Mouse (Mus musculus) heart, embryonic 11.5 days (tissue): ENCODE results near the gene Letm1. TPM values are rescaled to one million over a fixed set of nuclear protein-coding genes. Genes with fewer than 3 reads are reported as not detected.

ENCODE experiments used
- ATAC-seq: fragments of 200-750 bp; cut with Nextera tagmentation; replicated peaks from 2 replicates; pipeline ENCODE4 v1.8.0; 2017; ENCODE audit warnings: moderate library complexity; ENCODE audit not compliant: insufficient number of reproducible peaks, low FRiP score, low TSS enrichment
- H3K27ac ChIP-seq: fragments of 300-500 bp; sonication (generic); 2 replicates; pipeline ENCODE4 v1.5.1; 2014; ENCODE audit warnings: mild to moderate bottlenecking, low read depth, low read length
- H3K27me3 ChIP-seq: fragments of 300-500 bp; sonication (generic); 2 replicates; pipeline ENCODE4 v1.6.1; 2014; ENCODE audit warnings: mild to moderate bottlenecking, low read length, mixed read lengths; ENCODE audit not compliant: control insufficient read depth, insufficient read depth
- H3K36me3 ChIP-seq: fragments of 300-500 bp; sonication (generic); 2 replicates; pipeline ENCODE4 v1.6.1; 2014; ENCODE audit warnings: mild to moderate bottlenecking, low read length, moderate library complexity, mixed read lengths; ENCODE audit not compliant: control insufficient read depth, insufficient read depth
- H3K4me1 ChIP-seq: fragments of 300-500 bp; sonication (generic); 2 replicates; pipeline ENCODE4 v1.6.1; 2014; ENCODE audit warnings: low read length; ENCODE audit not compliant: control insufficient read depth, insufficient read depth
- H3K4me2 ChIP-seq: fragments of 300-500 bp; sonication (generic); 2 replicates; pipeline ENCODE4 v1.6.1; 2014; ENCODE audit warnings: mild to moderate bottlenecking, moderate library complexity
- H3K4me3 ChIP-seq: fragments of 300-500 bp; sonication (generic); 2 replicates; pipeline ENCODE4 v1.5.1; 2014; ENCODE audit warnings: low read depth, low read length
- H3K9ac ChIP-seq: fragments of 300-500 bp; sonication (generic); 2 replicates; pipeline ENCODE4 v1.6.1; 2014; ENCODE audit warnings: mild to moderate bottlenecking, low read depth, low read length, moderate library complexity
- H3K9me3 ChIP-seq: fragments of 300-500 bp; sonication (generic); replicated peaks from 2 replicates; pipeline ENCODE4 v1.6.1; 2016; ENCODE audit warnings: low read length; ENCODE audit not compliant: control insufficient read depth
- WGBS: fragments of 180-500 bp; shearing (Covaris S2); extraction: QIAGEN DNeasy Blood & Tissue Kit; methylation state at CpG from one replicate; pipeline ENCODE4 v1.1.7; 2014; ENCODE audit not compliant: insufficient replicate concordance; 5-methylcytosine and 5-hydroxymethylcytosine counted together
- polyA plus RNA-seq: library from polyadenylated mRNA; unstranded; fragments of >200 nt; fragmentation: Nextera tagmentation; extraction: Ambion mirVana; gene quantifications from 2 replicates; pipeline ENCODE4 v1.2.1, GENCODE M21; 2014

The Letm1 gene
- polyA plus RNA-seq, 1 experiment from 2014 or later: 40.3 TPM

- Histone ChIP-seq H3K36me3 (peaks cover 7% of the 10 kb centered on the region), H3K9ac (peak overlapping the region; percentile 87), H3K4me2 (peak overlapping the region; percentile 89), H3K4me3 (peak overlapping the region; percentile 89), H3K27me3 (no peaks in the 10 kb centered on the region), H3K4me1 (peaks cover 12% of the 10 kb centered on the region), H3K9me3 (no peaks in the 10 kb centered on the region), H3K27ac (peak overlapping the region; percentile 88)
- ATAC-seq: 0 out of 2 replicates have a peak, but pooled peaks have one; percentile 24
- 5% methylated on average over 11 of the region's 11 CpGs for WGBS
Measured at GRCm38 (mm10) chr5:33781964-33782344, 663 bp downstream of the Letm1 start.

DNA sequence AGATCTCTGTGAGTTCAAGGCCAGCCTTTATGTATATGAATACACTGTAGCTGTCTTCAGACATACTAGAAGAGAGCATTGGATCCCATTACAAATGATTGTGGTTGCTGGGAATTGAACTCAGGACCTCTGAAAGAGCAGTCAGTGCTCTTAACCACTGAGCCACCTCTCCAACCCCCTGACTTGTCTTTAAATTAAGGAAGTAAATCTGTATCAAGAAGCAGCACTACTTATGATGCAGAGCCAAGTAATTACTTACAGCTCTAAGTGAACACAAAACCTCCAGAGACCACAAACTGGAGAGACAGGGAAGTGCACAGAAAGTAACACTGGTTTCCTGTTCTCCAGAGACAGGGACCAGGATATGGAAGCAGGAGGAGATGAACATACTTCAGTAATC, 5.4 kb downstream of the Letm1 start:
- H3K27ac ChIP-seq: no peak overlapping the region
- no peak for ATAC-seq
- H3K4me1 ChIP-seq: peaks cover 8% of the 10 kb centered on the region
- peaks cover 7% of the 10 kb centered on the region for H3K36me3 ChIP-seq
- H3K27me3 ChIP-seq: no peaks in the 10 kb centered on the region
- H3K4me3 ChIP-seq: no peak overlapping the region
- no peak overlapping the region for H3K9ac ChIP-seq
- H3K4me2 ChIP-seq: no peak overlapping the region
- H3K9me3 ChIP-seq: no peaks in the 10 kb centered on the region

DNA sequence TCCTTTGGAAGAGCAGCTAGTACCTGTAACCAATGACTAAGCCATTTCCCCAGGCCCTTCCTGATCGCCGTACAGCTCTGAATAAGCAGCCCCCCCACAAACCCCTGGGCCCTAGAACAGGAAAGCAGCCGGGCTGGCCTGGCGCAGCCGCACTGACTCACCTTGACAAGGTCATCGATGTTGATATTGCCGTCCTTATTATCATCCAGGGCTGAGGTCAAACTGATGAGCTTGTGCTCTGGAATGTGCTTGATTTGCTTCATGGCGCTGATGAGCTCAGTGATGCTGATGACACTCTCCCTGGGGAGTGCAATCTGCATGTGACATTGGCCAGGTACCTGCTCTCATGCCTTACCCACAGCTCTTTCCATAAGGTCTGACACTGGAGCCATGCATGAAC, 39.1 kb downstream of the Letm1 start:
- 61% methylated on average over 8 of the region's 8 CpGs for WGBS
- Histone ChIP-seq H3K36me3 (peaks cover 26% of the 10 kb centered on the region), H3K27me3 (no peaks in the 10 kb centered on the region), H3K9me3 (no peaks in the 10 kb centered on the region), H3K27ac (0 out of 2 replicates have a peak overlapping the region, but pooled peaks have one; percentile 7), H3K4me2 (no peak overlapping the region), H3K4me3 (no peak overlapping the region), H3K4me1 (peaks cover 4% of the 10 kb centered on the region; the same call in 1 of the 2 replicates), H3K9ac (no peak overlapping the region)
- ATAC-seq: no peak

DNA sequence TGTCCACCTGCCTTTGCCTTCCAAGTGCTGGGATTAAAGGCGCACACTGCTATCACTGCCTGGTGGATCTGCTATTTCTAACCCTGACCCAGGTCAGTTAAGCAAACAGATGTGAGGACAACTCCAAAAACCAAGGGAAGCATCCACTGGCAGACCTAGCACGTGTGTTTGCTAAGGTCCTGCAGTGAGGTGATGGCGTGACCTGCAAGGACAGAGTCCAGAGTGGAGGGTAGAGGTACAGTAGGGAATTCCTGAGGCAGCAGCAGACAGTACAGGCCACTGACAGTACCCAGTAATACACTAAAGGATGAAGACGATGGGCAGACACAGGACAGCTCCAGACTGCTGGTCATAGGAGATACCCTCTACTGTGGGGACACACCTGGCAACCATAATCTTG, 42.1 kb downstream of the Letm1 start:
- H3K27me3 ChIP-seq: no peaks in the 10 kb centered on the region
- no peak overlapping the region for H3K9ac ChIP-seq
- no peak overlapping the region for H3K4me2 ChIP-seq
- H3K36me3 ChIP-seq: peaks cover 10% of the 10 kb centered on the region; the same call in 1 of the 2 replicates
- peaks cover 4% of the 10 kb centered on the region; the same call in 1 of the 2 replicates for H3K4me1 ChIP-seq
- no peak overlapping the region for H3K4me3 ChIP-seq
- no peaks in the 10 kb centered on the region for H3K9me3 ChIP-seq
- H3K27ac ChIP-seq: no peak overlapping the region
- ATAC-seq: no peak
- whole genome bisulfite sequencing: 84% methylated on average over 4 of the region's 4 CpGs

DNA sequence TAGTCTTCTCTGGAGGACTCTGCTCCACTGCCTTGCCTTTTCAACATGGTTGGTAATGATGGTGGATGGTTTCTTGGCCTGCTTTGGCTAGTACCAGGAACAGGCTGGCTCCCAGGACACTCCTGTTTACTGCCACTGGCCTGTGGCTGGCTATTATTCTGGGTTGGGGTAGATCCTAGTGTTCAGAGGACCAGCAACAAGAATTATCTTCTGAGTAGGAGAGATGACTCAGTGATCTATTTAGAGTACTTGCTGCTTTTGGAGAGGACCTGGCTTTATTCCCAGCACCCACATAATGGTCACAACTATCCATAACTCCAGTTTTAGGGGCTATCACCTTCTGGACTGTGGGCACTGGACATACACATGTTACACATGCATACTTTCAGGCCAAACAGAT, 44.3 kb downstream of the Letm1 start:
- Histone ChIP-seq H3K36me3 (peaks cover 12% of the 10 kb centered on the region), H3K27me3 (no peaks in the 10 kb centered on the region), H3K4me1 (peaks cover 4% of the 10 kb centered on the region; the same call in 1 of the 2 replicates), H3K9ac (no peak overlapping the region), H3K27ac (no peak overlapping the region), H3K9me3 (no peaks in the 10 kb centered on the region), H3K4me3 (no peak overlapping the region), H3K4me2 (no peak overlapping the region)
- ATAC-seq: no peak

- H3K36me3 ChIP-seq: peaks cover 12% of the 10 kb centered on the region
- ATAC-seq: no peak
- no peak overlapping the region for H3K9ac ChIP-seq
- H3K27me3 ChIP-seq: no peaks in the 10 kb centered on the region
- H3K9me3 ChIP-seq: no peaks in the 10 kb centered on the region
- H3K4me1 ChIP-seq: no peaks in the 10 kb centered on the region
- H3K4me3 ChIP-seq: no peak overlapping the region
- 30% methylated on average over 7 of the region's 7 CpGs for WGBS
- no peak overlapping the region for H3K27ac ChIP-seq
- no peak overlapping the region for H3K4me2 ChIP-seq
Measured at GRCm38 (mm10) chr5:33737903-33738321, 44.7 kb downstream of the Letm1 start.

- Histone ChIP-seq H3K4me1 (no peaks in the 10 kb centered on the region), H3K9me3 (no peaks in the 10 kb centered on the region), H3K27me3 (no peaks in the 10 kb centered on the region), H3K36me3 (peaks cover 9% of the 10 kb centered on the region), H3K4me2 (no peak overlapping the region), H3K9ac (no peak overlapping the region), H3K27ac (no peak overlapping the region), H3K4me3 (no peak overlapping the region)
- 82% methylated on average over 9 of the region's 9 CpGs for WGBS
- no peak for ATAC-seq
Measured at GRCm38 (mm10) chr5:33736230-33736629, 46.4 kb downstream of the Letm1 start.

DNA sequence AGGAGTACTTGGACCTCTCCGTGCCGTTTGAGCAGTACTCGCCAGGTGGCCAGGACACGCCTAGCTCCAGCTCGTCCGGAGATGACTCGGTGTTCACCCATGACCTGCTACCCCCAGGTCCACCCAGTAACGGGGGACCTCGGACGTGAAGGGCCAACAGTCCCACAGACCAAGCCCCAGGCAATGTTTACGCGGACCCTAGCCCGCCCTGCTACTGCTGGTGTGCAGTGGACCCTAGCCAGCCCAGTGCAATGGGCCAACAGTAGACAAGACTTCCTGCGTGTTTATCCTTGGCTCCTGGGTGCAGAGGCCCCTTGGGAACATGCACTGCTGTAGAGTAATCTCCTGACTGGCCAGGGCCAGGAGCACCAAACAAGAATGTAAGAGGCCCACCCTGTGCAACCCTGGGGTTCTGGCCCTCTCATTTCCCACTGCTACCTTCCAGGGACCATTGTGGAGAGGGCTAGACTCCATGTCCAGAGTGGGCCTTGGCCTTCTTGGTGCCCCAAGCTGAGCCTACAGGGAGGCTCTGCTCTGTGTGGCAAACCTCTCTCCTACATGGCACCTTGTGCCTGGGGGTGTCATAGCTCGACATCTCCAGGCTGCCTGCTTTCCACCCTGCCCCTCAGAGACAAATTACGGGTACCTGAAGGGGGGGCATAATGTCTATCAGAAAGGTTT, 47.1 kb downstream of the Letm1 start:
- no peak overlapping the region for H3K27ac ChIP-seq
- H3K36me3 ChIP-seq: peaks cover 5% of the 10 kb centered on the region
- H3K9me3 ChIP-seq: no peaks in the 10 kb centered on the region
- no peak overlapping the region for H3K4me2 ChIP-seq
- WGBS: 89% methylated on average over 16 of the region's 16 CpGs
- no peaks in the 10 kb centered on the region for H3K4me1 ChIP-seq
- no peak overlapping the region for H3K9ac ChIP-seq
- ATAC-seq: no peak
- no peaks in the 10 kb centered on the region for H3K27me3 ChIP-seq
- H3K4me3 ChIP-seq: no peak overlapping the region

- 91% methylated on average over 12 of the region's 12 CpGs for WGBS
- ATAC-seq: no peak
- no peaks in the 10 kb centered on the region for H3K27me3 ChIP-seq
- no peaks in the 10 kb centered on the region for H3K9me3 ChIP-seq
- H3K4me2 ChIP-seq: no peak overlapping the region
- peaks cover 8% of the 10 kb centered on the region; the same call in 1 of the 2 replicates for H3K36me3 ChIP-seq
- no peak overlapping the region for H3K4me3 ChIP-seq
- no peak overlapping the region for H3K9ac ChIP-seq
- no peaks in the 10 kb centered on the region for H3K4me1 ChIP-seq
- H3K27ac ChIP-seq: no peak overlapping the region
Measured at GRCm38 (mm10) chr5:33733837-33734236, 48.8 kb downstream of the Letm1 start.
